Mouse (Mus musculus): Measurements from ENCODE around the gene Rbm18. TPM values are rescaled to one million over a fixed set of nuclear protein-coding genes. Genes with fewer than 3 reads are reported as not detected.

Rbm18 gene
- total RNA-seq, 2 experiments from 2014 or later: 33.6 to 36.8 TPM

GRCm38 (mm10) chr2:36075210-36075609 is 61.4 kb downstream of the Rbm18 start:
- DNase-seq (ENCODE audit: low spot score in 2 of 2): no peak

DNA sequence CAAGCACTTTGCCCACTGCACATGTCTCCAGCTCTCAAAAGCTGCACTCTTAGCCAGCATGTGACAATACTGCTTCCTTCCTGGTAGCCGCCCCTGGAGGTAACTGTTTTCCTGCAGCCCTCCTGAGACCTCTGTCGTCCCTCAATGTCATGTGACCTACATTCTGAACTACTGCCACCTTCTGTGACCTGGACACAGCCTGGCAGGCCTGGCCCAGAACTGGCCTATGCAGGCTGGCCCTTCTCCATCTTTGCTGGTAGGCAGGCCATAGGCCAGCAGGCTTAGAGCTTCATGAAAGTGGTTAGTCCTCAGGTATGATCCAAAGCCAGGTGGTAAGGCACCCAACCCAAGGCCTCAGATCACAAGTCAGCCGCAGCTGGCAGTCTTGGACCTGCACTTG is 62.8 kb downstream of the Rbm18 start:
- no peak for DNase-seq (ENCODE audit: low spot score in 2 of 2)

- no peak for DNase-seq (ENCODE audit: low spot score in 2 of 2)
These were observed 64.8 kb downstream of the Rbm18 start for GRCm38 (mm10) chr2:36071660-36072305.

DNA sequence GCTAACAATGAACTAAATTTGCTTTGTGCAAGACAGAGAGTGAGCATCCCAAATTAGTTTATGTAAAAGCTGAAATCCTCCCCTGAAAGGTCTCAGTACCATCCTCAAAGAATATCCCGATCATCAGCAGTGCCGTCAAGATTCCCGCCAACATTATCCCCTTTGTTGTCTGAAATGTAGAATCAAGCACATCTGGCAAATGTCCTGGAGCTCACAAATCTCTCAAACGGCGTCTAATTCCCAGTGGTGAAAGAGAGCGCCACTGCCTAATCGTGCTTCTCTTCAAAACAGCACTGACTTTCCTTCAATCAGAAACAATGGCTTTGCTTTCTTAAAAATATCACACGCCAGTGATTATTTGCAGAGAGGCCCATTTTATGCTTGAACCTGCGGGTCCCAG is 69.4 kb downstream of the Rbm18 start:
- no peak for DNase-seq (ENCODE audit: low spot score in 2 of 2)

Other genes with a start within 250 kb of the Rbm18 start
- 1 to 10 TPM; 3.4 to 5.8 TPM for gene Ttll11, start 156.9 kb downstream of the Rbm18 start, total RNA-seq (2021)
- 100 to 1,000 TPM; 249 to 250 TPM for gene Ndufa8, start 87.4 kb downstream of the Rbm18 start, total RNA-seq (2021)
- not detected for gene Morn5, start 87.3 kb downstream of the Rbm18 start, total RNA-seq (2021)
- gene Lhx6, start 31.4 kb downstream of the Rbm18 start, total RNA-seq (2021): 1 to 10 TPM; 6.5 to 8.0 TPM
- 10 to 100 TPM; 24.0 to 25.4 TPM for gene Mrrf, start 384 bp downstream of the Rbm18 start, total RNA-seq (2021)
- gene Ptgs1, start 93.7 kb upstream of the Rbm18 start, total RNA-seq (2021): 1 to 10 TPM; 5.7 to 6.7 TPM
- not detected for gene Olfr338, start 236.7 kb upstream of the Rbm18 start, total RNA-seq (2021)

Data from gastrocnemius, postnatal 4 days (tissue).